Mouse (Mus musculus): ENCODE measurements around the gene Tex2. TPM values are rescaled to one million over a fixed set of nuclear protein-coding genes. Genes with fewer than 3 reads are reported as not detected.
"Not testable (repeated sequence)": the region's sequence is repeated elsewhere in the genome, so short reads cannot be mapped to it uniquely, and the experiment has no call there.

Gene Tex2
- 10.7 and 12.2 TPM in 2 replicates for polyA plus RNA-seq (2014; fragmentation: Nextera tagmentation; extraction: Ambion mirVana)

DNA sequence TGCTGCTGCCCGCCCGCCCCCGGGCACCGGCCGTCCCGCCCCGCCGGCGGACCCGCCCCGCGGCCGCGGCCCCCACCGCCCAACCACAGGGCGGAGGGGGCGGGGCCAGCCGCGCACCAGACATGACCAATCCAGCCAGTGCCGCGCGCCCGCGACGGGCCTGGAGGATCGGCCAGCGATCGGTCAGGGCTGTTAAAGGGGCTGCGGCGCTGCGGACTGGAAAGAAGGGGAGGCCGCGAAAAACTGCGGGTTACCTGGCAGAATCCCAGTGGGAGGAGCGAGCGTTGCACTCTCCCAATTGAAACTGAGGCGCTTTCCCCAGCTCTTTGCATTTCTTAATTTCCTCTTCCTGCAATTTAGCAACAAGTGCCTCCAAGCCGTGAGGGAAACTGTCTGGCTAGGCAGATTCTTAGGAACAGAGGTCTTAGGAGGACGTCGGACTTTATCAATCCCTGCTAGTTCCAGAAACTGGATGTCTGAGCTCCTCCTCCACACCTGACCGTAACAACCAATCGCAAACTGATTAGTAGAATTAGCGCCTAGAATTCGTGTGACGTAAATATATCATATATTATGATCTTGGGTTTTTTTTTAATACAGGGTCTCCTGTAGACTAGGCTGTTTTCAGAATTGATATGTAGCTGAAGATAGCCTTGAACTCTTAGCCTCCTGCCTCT lies at the start of gene Tex2:
Gene Tex2, minus strand, starts transcription at position 463 of the 677 bp plus-strand sequence.
- H3K4me3 ChIP-seq (ENCODE audit: low read depth, low read length), result peak within 1 kb of the TSS; percentile 97
- DNase-seq (ENCODE audit: low spot score) (peak; percentile 95), ATAC-seq (ENCODE audit: insufficient read depth, low FRiP score, low TSS enrichment) (peak; percentile 97)
- H3K27me3 ChIP-seq (ENCODE audit: control insufficient read depth, insufficient read depth, low read length), result no peaks in the 10 kb centered on the region
- H3K9me3 ChIP-seq (ENCODE audit: control insufficient read depth, low read length), result no peaks in the 10 kb centered on the region
- H3K36me3 ChIP-seq (ENCODE audit: control insufficient read depth, insufficient read depth, low read length), result no peaks in the 10 kb centered on the region
- 0% methylated on average over 28 of the region's 45 CpGs for WGBS
- H3K27ac ChIP-seq (ENCODE audit: low read depth, low read length), result peak within 1 kb of the TSS; percentile 53; the same call in 1 of the 2 replicates
- peaks cover 2% of the 10 kb centered on the region; the same call in 1 of the 2 replicates for H3K4me1 ChIP-seq (ENCODE audit: control insufficient read depth, insufficient read depth, low read length)
- H3K9ac ChIP-seq (ENCODE audit: low read length), result peak within 1 kb of the TSS; percentile 83
- peak within 1 kb of the TSS; percentile 57 for H3K4me2 ChIP-seq (ENCODE audit: low read depth)

DNA sequence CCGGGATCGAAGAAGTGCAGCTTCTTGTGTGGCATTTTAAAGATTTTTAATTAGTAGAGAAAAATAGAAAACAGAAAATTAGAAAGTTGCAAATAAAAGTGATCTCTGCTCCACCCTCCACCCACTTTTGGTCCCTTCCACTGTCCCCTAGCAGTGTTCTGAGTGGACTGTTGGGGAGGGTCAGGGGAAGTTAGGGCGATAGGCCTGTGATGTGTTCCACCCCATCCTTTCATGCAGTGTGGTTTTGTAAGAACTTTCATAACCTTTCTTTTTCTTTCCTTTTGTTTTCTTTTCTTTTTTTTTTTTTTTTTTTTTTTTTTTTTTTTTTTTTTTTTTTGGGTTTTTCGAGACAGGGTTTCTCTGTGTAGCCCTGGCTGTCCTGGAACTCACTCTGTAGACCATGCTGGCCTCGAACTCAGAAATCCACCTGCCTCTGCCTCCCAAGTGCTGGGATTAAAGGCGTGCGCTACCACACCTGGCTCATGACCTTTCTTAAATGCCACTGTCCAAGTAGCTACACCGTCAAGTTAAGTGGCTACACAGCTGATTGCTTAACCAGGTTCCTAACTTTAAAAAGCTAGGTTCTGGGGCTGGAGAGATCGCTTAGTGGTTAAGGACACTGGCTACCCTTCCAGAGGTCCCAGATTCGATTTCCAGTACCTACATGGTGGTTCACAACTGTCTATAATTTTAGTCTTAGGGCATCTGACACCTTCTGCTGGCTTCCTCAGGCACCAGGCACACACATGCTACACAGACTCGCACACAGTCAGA lies 49.6 kb upstream of the Tex2 start:
- 88% methylated on average over 10 of the region's 11 CpGs for WGBS
- no peaks in the 10 kb centered on the region for H3K36me3 ChIP-seq (ENCODE audit: control insufficient read depth, insufficient read depth, low read length)
- H3K4me3 ChIP-seq (ENCODE audit: low read depth, low read length), result no peak overlapping the region
- H3K9ac ChIP-seq (ENCODE audit: low read length), result no peak overlapping the region
- no peak overlapping the region for H3K4me2 ChIP-seq (ENCODE audit: low read depth)
- DNase-seq (ENCODE audit: low spot score) (no peak), ATAC-seq (ENCODE audit: insufficient read depth, low FRiP score, low TSS enrichment) (no peak)
- H3K9me3 ChIP-seq (ENCODE audit: control insufficient read depth, low read length), result no peaks in the 10 kb centered on the region
- H3K27me3 ChIP-seq (ENCODE audit: control insufficient read depth, insufficient read depth, low read length), result no peaks in the 10 kb centered on the region
- no peaks in the 10 kb centered on the region; the same call in 1 of the 2 replicates for H3K4me1 ChIP-seq (ENCODE audit: control insufficient read depth, insufficient read depth, low read length)
- no peak overlapping the region for H3K27ac ChIP-seq (ENCODE audit: low read depth, low read length)

DNA sequence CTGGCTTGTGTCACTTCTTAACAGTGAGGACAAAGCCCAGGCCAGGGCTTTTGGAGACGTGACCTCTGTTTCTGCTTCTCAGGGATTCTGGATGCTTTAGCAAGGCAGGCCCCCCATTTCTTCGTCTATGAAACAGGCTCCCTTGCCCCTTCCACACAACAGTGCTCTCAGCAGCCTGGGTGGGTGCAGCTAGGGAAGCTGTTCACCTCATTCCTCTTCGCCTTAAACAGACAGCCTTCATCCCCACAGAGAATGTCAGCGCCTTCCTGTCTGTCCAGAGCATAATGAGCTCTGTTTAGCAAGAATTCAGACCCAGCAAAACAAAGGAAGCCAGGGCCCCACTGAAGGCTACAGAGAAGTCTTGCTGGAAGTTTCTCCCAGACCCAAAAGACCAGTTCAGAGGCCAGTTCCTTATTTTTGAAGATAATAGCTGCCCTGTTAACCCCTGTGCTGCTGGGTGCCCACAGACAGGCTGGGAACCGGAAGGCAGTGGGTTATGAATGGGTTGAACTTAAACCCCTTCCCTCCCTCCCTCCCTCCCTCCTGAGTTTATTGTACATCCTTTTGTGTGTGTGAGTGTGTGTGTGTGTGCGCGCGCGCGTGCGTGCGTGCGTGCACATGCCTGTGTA lies 47.3 kb upstream of the Tex2 start:
- no peaks in the 10 kb centered on the region for H3K27me3 ChIP-seq (ENCODE audit: control insufficient read depth, insufficient read depth, low read length)
- DNase-seq (ENCODE audit: low spot score) (peak; percentile 25), ATAC-seq (ENCODE audit: insufficient read depth, low FRiP score, low TSS enrichment) (no peak)
- 69% methylated on average over 13 of the region's 13 CpGs for WGBS
- no peaks in the 10 kb centered on the region for H3K36me3 ChIP-seq (ENCODE audit: control insufficient read depth, insufficient read depth, low read length)
- 0 out of 2 replicates have a peak overlapping the region, but pooled peaks have one; percentile 5 for H3K9ac ChIP-seq (ENCODE audit: low read length)
- H3K4me1 ChIP-seq (ENCODE audit: control insufficient read depth, insufficient read depth, low read length), result no peaks in the 10 kb centered on the region; the same call in 1 of the 2 replicates
- H3K27ac ChIP-seq (ENCODE audit: low read depth, low read length), result peak overlapping the region; percentile 11
- H3K9me3 ChIP-seq (ENCODE audit: control insufficient read depth, low read length), result no peaks in the 10 kb centered on the region
- H3K4me2 ChIP-seq (ENCODE audit: low read depth), result no peak overlapping the region
- no peak overlapping the region for H3K4me3 ChIP-seq (ENCODE audit: low read depth, low read length)

- no peaks in the 10 kb centered on the region for H3K27me3 ChIP-seq (ENCODE audit: control insufficient read depth, insufficient read depth, low read length)
- WGBS, result 59% methylated on average over 15 of the region's 15 CpGs
- no peak overlapping the region for H3K4me3 ChIP-seq (ENCODE audit: low read depth, low read length)
- ATAC-seq (ENCODE audit: insufficient read depth, low FRiP score, low TSS enrichment) (no peak), DNase-seq (ENCODE audit: low spot score) (no peak)
- H3K36me3 ChIP-seq (ENCODE audit: control insufficient read depth, insufficient read depth, low read length), result no peaks in the 10 kb centered on the region
- H3K9me3 ChIP-seq (ENCODE audit: control insufficient read depth, low read length), result no peaks in the 10 kb centered on the region
- H3K4me2 ChIP-seq (ENCODE audit: low read depth), result no peak overlapping the region
- no peak overlapping the region for H3K9ac ChIP-seq (ENCODE audit: low read length)
- peak overlapping the region; percentile 11; the same call in 1 of the 2 replicates for H3K27ac ChIP-seq (ENCODE audit: low read depth, low read length)
- H3K4me1 ChIP-seq (ENCODE audit: control insufficient read depth, insufficient read depth, low read length), result no peaks in the 10 kb centered on the region; the same call in 1 of the 2 replicates
These were observed 46.5 kb upstream of the Tex2 start for GRCm38 (mm10) chr11:106659598-106660295.

- 0 out of 2 replicates have a peak overlapping the region, but pooled peaks have one; percentile 24 for H3K9ac ChIP-seq (ENCODE audit: low read length)
- WGBS, result 40% methylated on average over 14 of the region's 14 CpGs
- no peaks in the 10 kb centered on the region; the same call in 1 of the 2 replicates for H3K4me1 ChIP-seq (ENCODE audit: control insufficient read depth, insufficient read depth, low read length)
- no peaks in the 10 kb centered on the region for H3K36me3 ChIP-seq (ENCODE audit: control insufficient read depth, insufficient read depth, low read length)
- no peaks in the 10 kb centered on the region for H3K9me3 ChIP-seq (ENCODE audit: control insufficient read depth, low read length)
- H3K4me3 ChIP-seq (ENCODE audit: low read depth, low read length), result no peak overlapping the region
- no peak for ATAC-seq (ENCODE audit: insufficient read depth, low FRiP score, low TSS enrichment)
- DNase-seq (ENCODE audit: low spot score), result peak; percentile 39
- H3K27ac ChIP-seq (ENCODE audit: low read depth, low read length), result no peak overlapping the region
- H3K27me3 ChIP-seq (ENCODE audit: control insufficient read depth, insufficient read depth, low read length), result no peaks in the 10 kb centered on the region
- H3K4me2 ChIP-seq (ENCODE audit: low read depth), result no peak overlapping the region
These were observed 45.0 kb upstream of the Tex2 start for GRCm38 (mm10) chr11:106658051-106658880.

GRCm38 (mm10) chr11:106656896-106657498 lies 43.8 kb upstream of the Tex2 start:
- not testable (repeated sequence) for H3K27ac ChIP-seq (ENCODE audit: low read depth, low read length); H3K4me1 ChIP-seq (ENCODE audit: control insufficient read depth, insufficient read depth, low read length); H3K36me3 ChIP-seq (ENCODE audit: control insufficient read depth, insufficient read depth, low read length); H3K4me2 ChIP-seq (ENCODE audit: low read depth); H3K9ac ChIP-seq (ENCODE audit: low read length); ATAC-seq (ENCODE audit: insufficient read depth, low FRiP score, low TSS enrichment); H3K4me3 ChIP-seq (ENCODE audit: low read depth, low read length); H3K9me3 ChIP-seq (ENCODE audit: control insufficient read depth, low read length); H3K27me3 ChIP-seq (ENCODE audit: control insufficient read depth, insufficient read depth, low read length); DNase-seq (ENCODE audit: low spot score)
- WGBS, result 87% methylated on average over 5 of the region's 5 CpGs

DNA sequence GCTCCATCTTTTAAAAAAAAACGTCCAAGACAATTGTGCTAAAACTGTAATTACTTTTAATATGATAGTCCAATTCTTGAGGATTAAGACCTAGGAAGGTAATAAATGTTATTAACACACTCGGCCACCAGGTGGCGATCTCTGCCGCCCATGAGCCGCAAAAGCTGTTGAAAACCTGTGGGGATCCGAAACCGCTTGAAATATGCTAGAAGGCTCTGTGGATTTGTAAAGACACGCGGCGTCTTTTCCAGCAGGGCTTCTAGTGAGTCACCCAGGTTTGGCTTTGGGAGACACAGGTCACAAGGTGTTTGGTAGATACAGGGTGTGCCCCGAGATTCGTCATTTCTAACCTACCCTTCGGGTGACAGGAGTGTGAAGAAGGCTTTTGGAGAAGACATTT lies 35.1 kb upstream of the Tex2 start:
- Histone ChIP-seq H3K4me1 (ENCODE audit: control insufficient read depth, insufficient read depth, low read length) (no peaks in the 10 kb centered on the region; the same call in 1 of the 2 replicates), H3K4me2 (ENCODE audit: low read depth) (no peak overlapping the region), H3K4me3 (ENCODE audit: low read depth, low read length) (no peak overlapping the region), H3K27me3 (ENCODE audit: control insufficient read depth, insufficient read depth, low read length) (no peaks in the 10 kb centered on the region), H3K9ac (ENCODE audit: low read length) (no peak overlapping the region), H3K36me3 (ENCODE audit: control insufficient read depth, insufficient read depth, low read length) (no peaks in the 10 kb centered on the region), H3K9me3 (ENCODE audit: control insufficient read depth, low read length) (no peaks in the 10 kb centered on the region), H3K27ac (ENCODE audit: low read depth, low read length) (no peak overlapping the region)
- DNase-seq (ENCODE audit: low spot score) (peak; percentile 82), ATAC-seq (ENCODE audit: insufficient read depth, low FRiP score, low TSS enrichment) (no peak)
- WGBS, result 30% methylated on average over 13 of the region's 13 CpGs

Data from neural tube, embryonic 11.5 days (tissue).